Mouse (Mus musculus): Measurements from ENCODE around the gene Wdr18. TPM values are rescaled to one million over a fixed set of nuclear protein-coding genes. Genes with fewer than 3 reads are reported as not detected.

The Wdr18 gene
- total and polyA plus RNA-seq, 3 experiments: 54.2 to 92.1 (median 70.8) TPM

DNA sequence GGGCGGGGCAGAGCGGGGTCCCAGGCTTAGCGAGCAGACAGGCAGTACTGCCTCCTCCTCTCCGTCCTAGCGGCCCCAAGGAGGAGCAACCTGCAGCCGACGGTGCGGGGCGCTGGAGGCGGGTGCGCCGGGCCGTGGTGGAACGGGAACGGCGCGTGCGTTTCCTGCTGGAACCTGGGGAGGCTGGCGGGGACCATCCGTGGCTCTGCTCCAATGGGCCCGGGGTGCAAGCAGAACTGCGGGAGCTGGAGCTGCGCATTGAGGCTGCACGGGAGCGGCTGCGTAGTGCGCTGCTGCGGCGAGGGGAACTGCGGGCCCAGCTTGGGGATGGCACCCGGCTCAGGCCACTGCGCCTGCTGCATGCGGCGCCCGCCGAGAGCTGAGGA is 16.8 kb downstream of the Wdr18 start:
- H3K9me3 ChIP-seq (replicated peaks; ENCODE audit: low read length): peaks cover 17% of the 10 kb centered on the region
- peaks cover 13 to 21% of the 10 kb centered on the region in 2 experiments for H3K4me1 ChIP-seq (ENCODE audit: control insufficient read depth in 1 of 2, insufficient read depth in 2 of 2)
- H3K27ac ChIP-seq (ENCODE audit: insufficient read depth, low read depth): no peak overlapping the region
- TF ChIP-seq MAFK (IDR thresholded peaks at IDR 0.05; ENCODE audit: insufficient replicate concordance, low read length) (no peak), PAX5 (IDR thresholded peaks at IDR 0.05; ENCODE audit: low read length) (no peak), SIN3A (IDR thresholded peaks at IDR 0.05; ENCODE audit: low read length) (no peak), E2F4 (IDR thresholded peaks at IDR 0.05; ENCODE audit: insufficient replicate concordance, low read depth, low read length) (no peak), MXI1 (IDR thresholded peaks at IDR 0.05; ENCODE audit: low read depth, low read length) (no peak)
- H3K79me2 ChIP-seq (replicated peaks; ENCODE audit: control insufficient read depth, extremely low read depth, insufficient read depth, poor library complexity, severe bottlenecking): peaks cover 13% of the 10 kb centered on the region
- dilution Hi-C loops (cut with MboI; ENCODE audit: extremely low pct_ligation_motif_present, extremely low pct_unique_long_range_greater_than_20kb, low sequenced_read_pairs): no loop called here
- no peak for DNase-seq (ENCODE audit: extremely low read depth)
- H3K4me3 ChIP-seq (replicated peaks in 1 of 3; ENCODE audit: low read depth in 2 of 3, low read length in 2 of 3, poor library complexity in 1 of 3): no peak overlapping the region
- H3K27me3 ChIP-seq (replicated peaks): no peaks in the 10 kb centered on the region
- in situ Hi-C loops (cut with MboI; ENCODE audit: low pct_ligation_motif_present, low pct_unique_long_range_greater_than_20kb, low sequenced_read_pairs): no loop called here
- no peak overlapping the region for H3K9ac ChIP-seq (ENCODE audit: insufficient read depth, low read depth)
- no peak overlapping the region for H3K4me2 ChIP-seq (ENCODE audit: insufficient read depth, low read depth, poor library complexity, severe bottlenecking)
- H3K36me3 ChIP-seq (replicated peaks in 1 of 2; ENCODE audit: control insufficient read depth in 1 of 2, insufficient read depth in 1 of 2, low read length in 1 of 2): peaks cover 77 to 95% of the 10 kb centered on the region in 2 experiments

DNA sequence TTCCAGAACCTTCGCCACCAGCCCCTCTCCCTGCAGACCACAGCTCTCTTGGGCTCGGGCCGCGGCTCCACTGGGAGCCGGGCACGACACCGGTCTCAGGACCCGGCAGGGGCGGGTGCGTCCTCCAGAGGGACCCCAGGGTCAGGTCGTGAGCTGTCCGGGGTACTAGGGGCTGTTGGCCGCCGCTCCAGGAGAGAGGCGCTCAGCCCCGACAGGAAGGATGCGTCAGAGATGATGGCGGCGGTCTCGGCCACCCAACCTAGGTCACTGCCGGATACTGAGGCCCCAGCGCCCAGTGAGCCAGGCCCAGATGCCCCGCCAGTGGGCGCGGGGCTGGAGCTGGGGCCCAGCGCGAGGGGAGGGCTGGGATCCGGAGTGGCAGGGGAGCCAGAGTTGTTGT is 17.4 kb downstream of the Wdr18 start:
- H3K9ac ChIP-seq (ENCODE audit: insufficient read depth, low read depth): no peak overlapping the region
- H3K27ac ChIP-seq (ENCODE audit: insufficient read depth, low read depth): no peak overlapping the region
- H3K4me2 ChIP-seq (ENCODE audit: insufficient read depth, low read depth, poor library complexity, severe bottlenecking): no peak overlapping the region
- peaks cover 18% of the 10 kb centered on the region for H3K79me2 ChIP-seq (replicated peaks; ENCODE audit: control insufficient read depth, extremely low read depth, insufficient read depth, poor library complexity, severe bottlenecking)
- peaks cover 15 to 25% of the 10 kb centered on the region in 2 experiments for H3K4me1 ChIP-seq (ENCODE audit: control insufficient read depth in 1 of 2, insufficient read depth in 2 of 2)
- no peak overlapping the region for H3K4me3 ChIP-seq (replicated peaks in 1 of 3; ENCODE audit: low read depth in 2 of 3, low read length in 2 of 3, poor library complexity in 1 of 3)
- no peak for DNase-seq (ENCODE audit: extremely low read depth)
- peaks cover 77 to 94% of the 10 kb centered on the region in 2 experiments for H3K36me3 ChIP-seq (replicated peaks in 1 of 2; ENCODE audit: control insufficient read depth in 1 of 2, insufficient read depth in 1 of 2, low read length in 1 of 2)
- peaks cover 17% of the 10 kb centered on the region for H3K9me3 ChIP-seq (replicated peaks; ENCODE audit: low read length)
- H3K27me3 ChIP-seq (replicated peaks): no peaks in the 10 kb centered on the region
- dilution Hi-C loops (cut with MboI; ENCODE audit: extremely low pct_ligation_motif_present, extremely low pct_unique_long_range_greater_than_20kb, low sequenced_read_pairs): no loop called here
- in situ Hi-C loops (cut with MboI; ENCODE audit: low pct_ligation_motif_present, low pct_unique_long_range_greater_than_20kb, low sequenced_read_pairs): no loop called here
- TF ChIP-seq ETS1 (conservative IDR thresholded peaks at IDR 0.05; ENCODE audit: low read depth, low read length) (no peak), CTCF (conservative IDR thresholded peaks at IDR 0.05 in 1 of 2, IDR thresholded peaks at IDR 0.05 in 1 of 2; ENCODE audit: low read depth in 2 of 2, low read length in 2 of 2) (no peak), ZKSCAN1 (IDR thresholded peaks at IDR 0.05; ENCODE audit: borderline replicate concordance, low read depth, low read length) (no peak), IRF4 (IDR thresholded peaks at IDR 0.05; ENCODE audit: low read depth, low read length) (no peak), MXI1 (IDR thresholded peaks at IDR 0.05; ENCODE audit: low read depth, low read length) (no peak)

DNA sequence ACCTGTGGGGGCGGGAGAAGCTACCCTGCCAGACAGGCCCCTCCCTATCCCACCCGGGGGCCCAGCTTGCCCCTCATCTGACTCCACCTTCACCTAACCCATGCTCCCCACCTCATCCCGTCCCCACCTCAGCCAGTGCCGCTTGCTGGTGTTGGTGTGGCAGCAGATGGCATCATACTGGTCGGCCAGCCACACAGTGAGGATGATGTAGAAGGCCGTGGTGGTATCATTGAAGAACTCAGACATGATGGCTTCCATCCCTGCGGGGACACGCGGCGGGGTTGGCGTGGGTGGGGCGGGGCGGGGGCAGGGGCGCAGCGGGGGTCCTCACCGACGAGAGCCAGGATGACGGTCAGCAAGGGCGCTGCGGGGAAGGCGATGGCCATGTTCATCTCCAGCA is 18.1 kb downstream of the Wdr18 start:
- Histone ChIP-seq H3K9ac (ENCODE audit: insufficient read depth, low read depth) (no peak overlapping the region), H3K4me3 (replicated peaks in 1 of 3; ENCODE audit: low read depth in 2 of 3, low read length in 2 of 3, poor library complexity in 1 of 3) (no peak overlapping the region), H3K27ac (ENCODE audit: insufficient read depth, low read depth) (no peak overlapping the region), H3K4me2 (ENCODE audit: insufficient read depth, low read depth, poor library complexity, severe bottlenecking) (no peak overlapping the region), H3K27me3 (replicated peaks) (no peaks in the 10 kb centered on the region), H3K36me3 (replicated peaks in 1 of 2; ENCODE audit: control insufficient read depth in 1 of 2, insufficient read depth in 1 of 2, low read length in 1 of 2) (peaks cover 74 to 94% of the 10 kb centered on the region in 2 experiments), H3K9me3 (replicated peaks; ENCODE audit: low read length) (peaks cover 17% of the 10 kb centered on the region), H3K79me2 (replicated peaks; ENCODE audit: control insufficient read depth, extremely low read depth, insufficient read depth, poor library complexity, severe bottlenecking) (peaks cover 26% of the 10 kb centered on the region), H3K4me1 (ENCODE audit: control insufficient read depth in 1 of 2, insufficient read depth in 2 of 2) (peaks cover 18 to 32% of the 10 kb centered on the region in 2 experiments)
- dilution Hi-C loops (cut with MboI; ENCODE audit: extremely low pct_ligation_motif_present, extremely low pct_unique_long_range_greater_than_20kb, low sequenced_read_pairs) (no loop called here), in situ Hi-C loops (cut with MboI; ENCODE audit: low pct_ligation_motif_present, low pct_unique_long_range_greater_than_20kb, low sequenced_read_pairs) (no loop called here)
- TF ChIP-seq MXI1 (IDR thresholded peaks at IDR 0.05; ENCODE audit: low read depth, low read length): no peak
- TF ChIP-seq PAX5 (IDR thresholded peaks at IDR 0.05; ENCODE audit: low read length): no peak
- TF ChIP-seq KAT2A (IDR thresholded peaks at IDR 0.05; ENCODE audit: insufficient replicate concordance, low read length): no peak
- no peak for TF ChIP-seq ZC3H11A (IDR thresholded peaks at IDR 0.05; ENCODE audit: low read depth, low read length)
- TF ChIP-seq USF1 (IDR thresholded peaks at IDR 0.05; ENCODE audit: low read depth, low read length): no peak
- TF ChIP-seq MAX (IDR thresholded peaks at IDR 0.05; ENCODE audit: low read length): no peak
- DNase-seq (ENCODE audit: extremely low read depth): no peak
